Mouse (Mus musculus) thymus, postnatal 14 days (tissue): ENCODE data around the gene Kif26a.

ENCODE experiments used
- DNase-seq: peaks from one replicate; pipeline ENCODE4 v3.0.0; 2021

Kif26a gene

DNA sequence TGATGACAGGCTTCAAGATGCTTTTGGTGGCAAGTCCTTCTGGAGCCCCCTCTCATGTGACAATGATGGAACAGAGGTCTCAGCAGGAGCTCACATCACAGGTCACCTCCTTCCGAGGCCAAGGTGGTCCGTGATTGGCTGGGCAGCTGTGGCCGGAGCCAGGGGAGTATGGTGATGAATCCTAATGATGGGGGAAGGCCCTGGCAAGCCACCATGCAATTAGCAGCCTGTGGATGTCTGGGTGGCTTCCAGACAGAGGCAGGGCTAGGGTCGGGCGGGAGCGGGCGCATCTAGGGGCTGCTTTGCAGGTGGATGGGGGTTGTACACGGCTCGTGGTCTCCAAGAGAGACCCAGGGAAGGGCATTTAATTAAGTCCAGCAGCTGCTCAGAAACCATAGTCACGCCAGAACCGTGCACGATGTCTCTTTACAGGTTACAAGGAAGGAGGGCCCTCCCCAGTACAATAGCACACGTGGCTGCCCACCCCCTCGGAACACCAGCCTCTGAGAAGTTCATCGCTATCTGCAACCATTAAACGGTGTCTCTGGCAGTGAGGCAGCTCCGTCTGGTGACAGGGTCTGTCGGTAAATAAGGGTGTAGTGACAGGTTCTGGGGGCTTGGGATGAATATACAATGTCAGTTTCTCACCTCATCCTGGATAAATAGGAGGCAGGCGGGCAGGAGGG lies 75.9 kb downstream of the Kif26a start:
- no peak for DNase-seq

DNA sequence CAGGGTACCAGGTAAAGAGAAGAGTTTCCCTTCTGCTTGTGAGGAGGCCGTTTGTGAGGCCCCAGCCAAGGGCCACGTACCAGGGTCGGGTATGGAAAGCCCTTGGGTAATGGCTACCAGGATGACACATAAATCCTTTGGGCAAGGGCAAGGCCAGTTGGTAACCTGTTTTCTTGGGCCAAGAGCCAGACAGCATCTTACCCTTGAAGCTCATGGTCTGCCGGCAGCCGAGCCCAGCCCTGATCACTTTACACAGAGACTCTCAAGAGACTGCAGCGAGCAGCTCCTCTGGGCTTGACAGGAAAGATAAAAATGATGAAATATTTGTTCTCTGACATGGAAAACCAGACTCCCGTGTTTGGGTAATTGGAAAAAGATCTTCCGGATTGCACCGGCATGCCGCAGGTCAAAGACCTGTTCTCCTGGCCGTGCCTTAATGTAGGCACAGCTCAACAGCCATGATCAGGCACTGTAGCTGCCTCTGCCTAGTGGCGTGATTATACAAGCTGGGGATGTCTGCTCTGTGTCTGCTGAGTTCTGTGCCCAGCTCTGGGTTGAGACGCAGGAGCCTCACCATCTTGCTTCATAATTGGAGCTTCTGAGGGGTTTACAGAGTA lies 77.8 kb downstream of the Kif26a start:
- no peak for DNase-seq

DNA sequence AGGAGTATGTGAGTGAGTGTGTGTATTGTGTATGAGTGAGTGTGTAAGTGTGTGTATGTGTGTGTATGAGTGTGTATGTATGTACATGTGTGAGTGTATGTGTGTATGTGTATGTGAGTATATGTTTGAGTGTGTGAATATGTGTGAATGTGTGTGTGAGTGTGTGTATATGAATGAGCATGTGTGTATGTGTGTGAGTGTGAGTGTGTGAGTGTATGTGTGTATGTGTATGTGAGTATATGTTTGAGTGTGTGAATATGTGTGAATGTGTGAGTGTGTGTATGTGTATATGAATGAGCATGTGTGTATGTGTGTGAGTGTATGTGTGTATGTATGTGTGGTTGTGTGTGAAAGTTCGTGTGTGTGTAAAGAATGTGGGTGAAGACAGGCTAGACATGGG lies 80.2 kb downstream of the Kif26a start:
- DNase-seq: no peak

DNA sequence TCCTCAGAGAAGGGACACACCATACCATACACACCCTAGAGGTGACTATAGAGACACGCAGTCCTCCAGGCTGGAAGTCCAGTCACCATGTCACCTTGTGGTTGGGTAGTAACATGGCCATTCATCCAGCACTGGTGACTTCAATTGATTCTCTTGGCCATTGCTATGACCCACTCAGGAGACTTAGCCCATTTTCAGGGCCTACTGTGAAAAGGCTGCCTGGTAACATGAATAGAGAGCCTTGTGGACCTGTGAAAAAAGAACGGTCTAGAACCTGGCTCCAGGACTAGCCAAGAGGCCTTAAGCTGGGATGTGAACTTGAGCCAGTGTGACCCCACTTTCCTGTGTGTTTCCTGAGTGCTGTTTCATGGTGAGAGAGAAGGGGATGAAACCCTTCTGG lies 80.6 kb downstream of the Kif26a start:
- DNase-seq: no peak

DNA sequence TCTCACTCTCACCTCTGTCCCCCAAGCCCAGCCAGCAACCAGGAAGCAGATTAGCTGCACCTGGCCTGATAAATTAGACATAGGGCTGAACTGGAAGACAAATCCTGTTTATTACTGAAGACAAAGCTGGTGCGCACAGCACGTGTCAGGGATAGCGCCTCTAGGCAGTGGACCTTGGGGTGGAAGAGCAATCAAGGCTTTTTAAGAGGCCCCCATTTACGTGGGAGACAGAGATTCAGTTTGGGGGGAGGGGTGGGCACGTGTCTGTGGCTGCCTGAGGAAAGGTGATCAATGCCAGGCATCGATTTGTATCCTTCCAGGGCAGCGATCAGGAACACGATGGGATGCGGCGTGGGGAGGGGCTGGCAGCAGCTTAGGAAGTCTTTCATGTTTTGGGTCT lies 83.1 kb downstream of the Kif26a start:
- DNase-seq: no peak

DNA sequence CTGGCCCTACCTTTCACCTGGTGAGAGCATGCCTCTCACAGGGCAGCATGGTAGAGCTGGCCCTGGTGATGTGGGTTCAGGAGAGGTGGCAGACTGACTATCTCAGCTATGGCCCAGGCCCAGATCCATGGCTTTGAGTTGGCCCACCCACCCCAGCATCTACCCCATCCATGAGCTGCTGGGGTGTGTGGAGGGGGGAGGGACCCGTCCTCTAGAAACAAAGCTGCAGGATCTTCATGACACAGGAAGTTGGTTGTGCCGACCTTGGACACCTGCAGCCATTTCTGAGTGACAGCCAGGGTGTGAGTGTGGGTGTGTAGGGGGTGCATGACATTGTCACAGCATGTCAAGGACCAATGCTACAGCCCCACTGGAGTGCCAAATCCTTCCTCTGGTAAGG lies 84.2 kb downstream of the Kif26a start:
- peak; percentile 61 for DNase-seq
